Mouse (Mus musculus) ES-E14 (cell line): ENCODE measurements around the gene Coro1c. TPM values are rescaled to one million over a fixed set of nuclear protein-coding genes. Genes with fewer than 3 reads are reported as not detected.

ENCODE experiments used
- DNase-seq: peaks from one replicate; pipeline ENCODE4 v3.0.0-alpha.2; 2013; ENCODE audit warnings: low read depth, low spot score
- H3K27ac ChIP-seq: 2 replicates; pipeline ENCODE4 v1.5.1; 2012; ENCODE audit warnings: low read depth, mild to moderate bottlenecking, low read length, moderate library complexity, mixed read lengths; ENCODE audit not compliant: poor library complexity, insufficient read depth, severe bottlenecking
- H3K36me3 ChIP-seq: 2 replicates; pipeline ENCODE4 v1.6.1; 2012; ENCODE audit warnings: mild to moderate bottlenecking, low read length, moderate library complexity, mixed read lengths; ENCODE audit not compliant: control insufficient read depth, poor library complexity, insufficient read depth, severe bottlenecking
- H3K4me1 ChIP-seq, 2 experiments: fragments of 150-350 bp in 1 of 2; sonication (generic) in 1 of 2; 2 replicates each; pipeline ENCODE4 v1.6.1; 2012; ENCODE audit warnings: low read length in 2 of 2, mild to moderate bottlenecking in 1 of 2, mixed read lengths in 1 of 2; ENCODE audit not compliant: control insufficient read depth in 2 of 2, insufficient read depth in 2 of 2, poor library complexity in 1 of 2
- H3K4me3 ChIP-seq, 2 experiments: fragments of 150-350 bp in 1 of 2; sonication (generic) in 1 of 2; 2 replicates each; pipeline ENCODE4 v1.5.1; 2012; ENCODE audit warnings: low read length in 2 of 2, low read depth in 1 of 2, mild to moderate bottlenecking in 1 of 2, mixed read lengths in 1 of 2; ENCODE audit not compliant: insufficient read depth in 1 of 2, poor library complexity in 1 of 2, severe bottlenecking in 1 of 2
- H3K9ac ChIP-seq: 2 replicates; pipeline ENCODE4 v1.6.1; 2012; ENCODE audit warnings: low read depth, mild to moderate bottlenecking, low read length, mixed read lengths; ENCODE audit not compliant: poor library complexity, insufficient read depth, severe bottlenecking
- H3K9me3 ChIP-seq: fragments of 150-350 bp; sonication (generic); 2 replicates; pipeline ENCODE4 v1.6.1; 2012; ENCODE audit warnings: low read depth, mild to moderate bottlenecking, low read length; ENCODE audit not compliant: control insufficient read depth, insufficient read depth
- CHD2 ChIP-seq: IDR thresholded peaks from 2 replicates; pipeline ENCODE4 v1.6.1; 2014; ENCODE audit warnings: mild to moderate bottlenecking, low read depth, low read length, inconsistent platforms
- HCFC1 ChIP-seq: IDR thresholded peaks from 2 replicates; pipeline ENCODE4 v1.6.1; 2012; ENCODE audit warnings: low read length, inconsistent platforms, borderline replicate concordance; ENCODE audit not compliant: insufficient read depth
- MAFK ChIP-seq: IDR thresholded peaks from 2 replicates; pipeline ENCODE4 v1.6.1; 2014; ENCODE audit warnings: mild to moderate bottlenecking, low read depth, low read length, inconsistent platforms; ENCODE audit not compliant: insufficient read depth
- ZC3H11A ChIP-seq: IDR thresholded peaks from 2 replicates; pipeline ENCODE4 v1.6.1; 2012; ENCODE audit warnings: low read depth, mild to moderate bottlenecking, inconsistent platforms, low read length, borderline replicate concordance
- ZNF384 ChIP-seq: IDR thresholded peaks from 2 replicates; pipeline ENCODE4 v1.6.1; 2012; ENCODE audit warnings: low read depth, low read length, inconsistent platforms
- in situ Hi-C, 2 experiments: fragments of 600-800 bp; cut with MboI; formaldehyde crosslinking; loops; one replicate each; pipeline ENCODE4 v1.15.1; 2025; ENCODE audit warnings: low sequenced_read_pairs in 2 of 2, inconsistent platforms in 1 of 2; ENCODE audit not compliant: unreplicated experiment in 2 of 2
- total RNA-seq: library from RNA; depleted of rRNA; stranded (reverse); fragments of 300-350 nt; gene quantifications from 2 replicates; pipeline ENCODE4 v1.2.3, GENCODE M21; 2012

Gene Coro1c
- total RNA-seq, 1 experiment = 150 TPM

- H3K4me1 ChIP-seq = peaks cover 2 to 14% of the 10 kb centered on the region in 2 experiments; a peak in 3 of 4 replicates
- no peak for TF ChIP-seq HCFC1
- TF ChIP-seq CHD2 = no peak
- TF ChIP-seq ZNF384 = no peak
- no peak for TF ChIP-seq ZC3H11A
- TF ChIP-seq MAFK = no peak
Observed at GRCm38 (mm10) chr5:113899543-113899942, 9.0 kb downstream of the Coro1c start.

GRCm38 (mm10) chr5:113892005-113892404 is 16.6 kb downstream of the Coro1c start:
- TF ChIP-seq CHD2 = no peak
- no peak for TF ChIP-seq MAFK
- TF ChIP-seq HCFC1 = no peak
- TF ChIP-seq ZC3H11A = no peak
- TF ChIP-seq ZNF384 = no peak
- no peak for DNase-seq
- in situ Hi-C loops = no loop called here
- Histone ChIP-seq H3K9me3 (no peaks in the 10 kb centered on the region), H3K4me1 (peaks cover 4 to 20% of the 10 kb centered on the region in 2 experiments; a peak in 3 of 4 replicates), H3K4me3 (no peak overlapping the region), H3K27ac (no peak overlapping the region), H3K9ac (no peak overlapping the region), H3K36me3 (peaks cover 5% of the 10 kb centered on the region; the same call in 1 of the 2 replicates)

More at GRCm38 (mm10) chr5:113899543-113899942, 9.0 kb downstream of the Coro1c start:
- in situ Hi-C loops = no loop called here
- DNase-seq = no peak
- no peak overlapping the region for H3K9ac ChIP-seq
- H3K36me3 ChIP-seq = 0 out of 2 replicates have a peak, but pooled peaks cover 2% of the 10 kb centered on the region
- H3K27ac ChIP-seq = no peak overlapping the region
- no peak overlapping the region for H3K4me3 ChIP-seq
- no peaks in the 10 kb centered on the region for H3K9me3 ChIP-seq

GRCm38 (mm10) chr5:113890874-113891273 is 17.7 kb downstream of the Coro1c start:
- peaks cover 4% of the 10 kb centered on the region; the same call in 1 of the 2 replicates for H3K36me3 ChIP-seq
- peaks cover 4 to 23% of the 10 kb centered on the region in 2 experiments; a peak in 3 of 4 replicates for H3K4me1 ChIP-seq
- in situ Hi-C loops = no loop called here
- H3K27ac ChIP-seq = no peak overlapping the region
- H3K4me3 ChIP-seq = 0 out of 4 replicates have a peak overlapping the region, but pooled peaks of 1 of the 2 experiments have one; percentile 1
- no peaks in the 10 kb centered on the region for H3K9me3 ChIP-seq
- H3K9ac ChIP-seq = no peak overlapping the region
- no peak for DNase-seq
- TF ChIP-seq ZC3H11A (no peak), CHD2 (no peak), ZNF384 (no peak), HCFC1 (no peak), MAFK (no peak)

GRCm38 (mm10) chr5:113889912-113890311 is 18.6 kb downstream of the Coro1c start:
- TF ChIP-seq ZNF384 (no peak), CHD2 (no peak), ZC3H11A (no peak), HCFC1 (no peak)
- H3K4me1 ChIP-seq = peaks cover 4 to 29% of the 10 kb centered on the region in 2 experiments; a peak in 3 of 4 replicates

More at GRCm38 (mm10) chr5:113889912-113890311, 18.6 kb downstream of the Coro1c start:
- Histone ChIP-seq H3K36me3 (peaks cover 2% of the 10 kb centered on the region; the same call in 1 of the 2 replicates), H3K9me3 (no peaks in the 10 kb centered on the region), H3K4me3 (no peak overlapping the region), H3K9ac (no peak overlapping the region), H3K27ac (no peak overlapping the region)
- no peak for DNase-seq
- in situ Hi-C loops = no loop called here
